Mouse (Mus musculus) forebrain, embryonic 10.5 days (tissue): ENCODE measurements around the gene Gm45140. TPM values are rescaled to one million over a fixed set of nuclear protein-coding genes. Genes with fewer than 3 reads are reported as not detected.

Experiments used
- DNase-seq: peaks from one replicate; pipeline ENCODE4 v3.0.0-alpha.2; 2017; ENCODE audit warnings: low spot score; ENCODE audit errors: extremely low spot score
- H3K27ac ChIP-seq: fragments of 300-500 bp; sonication (generic); 2 replicates; pipeline ENCODE4 v1.5.1; 2016; ENCODE audit warnings: mild to moderate bottlenecking
- H3K27me3 ChIP-seq: fragments of 300-500 bp; sonication (generic); 2 replicates; pipeline ENCODE4 v1.6.1; 2016; ENCODE audit warnings: mild to moderate bottlenecking; ENCODE audit not compliant: poor library complexity, severe bottlenecking
- H3K36me3 ChIP-seq: fragments of 300-500 bp; sonication (generic); replicated peaks from 2 replicates; pipeline ENCODE4 v1.6.1; 2016; ENCODE audit warnings: mild to moderate bottlenecking, moderate library complexity
- H3K4me1 ChIP-seq: fragments of 300-500 bp; sonication (generic); 2 replicates; pipeline ENCODE4 v1.6.1; 2016
- H3K4me3 ChIP-seq: fragments of 300-500 bp; sonication (generic); 2 replicates; pipeline ENCODE4 v1.5.1; 2016; ENCODE audit warnings: mild to moderate bottlenecking, moderate library complexity
- H3K9me3 ChIP-seq: fragments of 300-500 bp; sonication (generic); 2 replicates; pipeline ENCODE4 v1.6.1; 2016; ENCODE audit warnings: mild to moderate bottlenecking, moderate library complexity
- WGBS: fragments of 180-500 bp; shearing (Covaris S2); methylation state at CpG from one replicate; pipeline ENCODE4 v1.1.7; 2016; 5-methylcytosine and 5-hydroxymethylcytosine counted together
- polyA plus RNA-seq: library from polyadenylated mRNA; unstranded; fragments of >200 nt; fragmentation: Nextera tagmentation; extraction: Ambion mirVana; gene quantifications from 2 replicates; pipeline ENCODE4 v1.2.1, GENCODE M21; 2016

Gene Gm45140
- polyA plus RNA-seq, 1 experiment from 2014 or later = 2.1 TPM

GRCm38 (mm10) chr6:87791826-87792225 is 43.8 kb downstream of the Gm45140 start:
- peaks cover 16% of the 10 kb centered on the region for H3K4me1 ChIP-seq
- H3K27me3 ChIP-seq = no peaks in the 10 kb centered on the region
- H3K27ac ChIP-seq = no peak overlapping the region
- H3K4me3 ChIP-seq = no peak overlapping the region
- no peak for DNase-seq
- H3K36me3 ChIP-seq = peaks cover 13% of the 10 kb centered on the region
- no peaks in the 10 kb centered on the region for H3K9me3 ChIP-seq
- 94% methylated on average over 5 of the region's 5 CpGs for WGBS

- no peak for DNase-seq
- Histone ChIP-seq H3K9me3 (no peaks in the 10 kb centered on the region), H3K36me3 (peaks cover 13% of the 10 kb centered on the region), H3K27ac (0 out of 2 replicates have a peak overlapping the region, but pooled peaks have one; percentile 15), H3K4me1 (peaks cover 14% of the 10 kb centered on the region), H3K4me3 (no peak overlapping the region), H3K27me3 (no peaks in the 10 kb centered on the region)
- 75% methylated on average over 7 of the region's 7 CpGs for WGBS
Measured at GRCm38 (mm10) chr6:87790779-87791480, 44.7 kb downstream of the Gm45140 start.

- H3K4me3 ChIP-seq = no peak overlapping the region
- peak overlapping the region; percentile 66 for H3K27ac ChIP-seq
- 94% methylated on average over 6 of the region's 6 CpGs for WGBS
- H3K27me3 ChIP-seq = no peaks in the 10 kb centered on the region
- peaks cover 7% of the 10 kb centered on the region; the same call in 1 of the 2 replicates for H3K4me1 ChIP-seq
- H3K36me3 ChIP-seq = peaks cover 13% of the 10 kb centered on the region
- H3K9me3 ChIP-seq = no peaks in the 10 kb centered on the region
- no peak for DNase-seq
Measured at GRCm38 (mm10) chr6:87789791-87790190, 45.8 kb downstream of the Gm45140 start.

- Histone ChIP-seq H3K4me1 (peaks cover 7% of the 10 kb centered on the region; the same call in 1 of the 2 replicates), H3K36me3 (peaks cover 13% of the 10 kb centered on the region), H3K27ac (peak overlapping the region; percentile 66), H3K9me3 (no peaks in the 10 kb centered on the region), H3K27me3 (no peaks in the 10 kb centered on the region), H3K4me3 (no peak overlapping the region)
- 86% methylated on average over 5 of the region's 5 CpGs for WGBS
- no peak for DNase-seq
Measured at GRCm38 (mm10) chr6:87788896-87789587, 46.6 kb downstream of the Gm45140 start.

GRCm38 (mm10) chr6:87788266-87788895 is 47.2 kb downstream of the Gm45140 start:
- H3K4me3 ChIP-seq = no peak overlapping the region
- H3K9me3 ChIP-seq = no peaks in the 10 kb centered on the region
- DNase-seq = no peak
- peaks cover 13% of the 10 kb centered on the region for H3K36me3 ChIP-seq
- peaks cover 7% of the 10 kb centered on the region; the same call in 1 of the 2 replicates for H3K4me1 ChIP-seq
- no peak overlapping the region for H3K27ac ChIP-seq
- 92% methylated on average over 9 of the region's 9 CpGs for WGBS
- H3K27me3 ChIP-seq = no peaks in the 10 kb centered on the region

- Histone ChIP-seq H3K4me3 (no peak overlapping the region), H3K4me1 (peaks cover 7% of the 10 kb centered on the region; the same call in 1 of the 2 replicates), H3K9me3 (no peaks in the 10 kb centered on the region), H3K27me3 (no peaks in the 10 kb centered on the region), H3K36me3 (peaks cover 5% of the 10 kb centered on the region), H3K27ac (no peak overlapping the region)
- no peak for DNase-seq
- 88% methylated on average over 6 of the region's 6 CpGs for WGBS
Measured at GRCm38 (mm10) chr6:87787108-87787890, 48.3 kb downstream of the Gm45140 start.

- Histone ChIP-seq H3K27ac (no peak overlapping the region), H3K36me3 (no peaks in the 10 kb centered on the region), H3K4me1 (peaks cover 7% of the 10 kb centered on the region; the same call in 1 of the 2 replicates), H3K27me3 (no peaks in the 10 kb centered on the region), H3K9me3 (no peaks in the 10 kb centered on the region), H3K4me3 (no peak overlapping the region)
- DNase-seq = no peak
- 93% methylated on average over 5 of the region's 5 CpGs for WGBS
Measured at GRCm38 (mm10) chr6:87786621-87787020, 49.0 kb downstream of the Gm45140 start.

GRCm38 (mm10) chr6:87784033-87784432 is 51.6 kb downstream of the Gm45140 start:
- WGBS = 86% methylated on average over 8 of the region's 8 CpGs
- H3K36me3 ChIP-seq = no peaks in the 10 kb centered on the region

GRCm38 (mm10) chr6:87780546-87781301 is 54.9 kb downstream of the Gm45140 start:
- Histone ChIP-seq H3K36me3 (no peaks in the 10 kb centered on the region), H3K27me3 (no peaks in the 10 kb centered on the region), H3K4me3 (no peak overlapping the region), H3K4me1 (no peaks in the 10 kb centered on the region), H3K27ac (no peak overlapping the region), H3K9me3 (no peaks in the 10 kb centered on the region)
- 83% methylated on average over 10 of the region's 10 CpGs for WGBS
- no peak for DNase-seq

More at GRCm38 (mm10) chr6:87784033-87784432, 51.6 kb downstream of the Gm45140 start:
- Histone ChIP-seq H3K27ac (no peak overlapping the region), H3K4me1 (peaks cover 3% of the 10 kb centered on the region; the same call in 1 of the 2 replicates), H3K27me3 (no peaks in the 10 kb centered on the region), H3K4me3 (no peak overlapping the region), H3K9me3 (no peaks in the 10 kb centered on the region)
- DNase-seq = no peak

- Histone ChIP-seq H3K4me3 (no peak overlapping the region), H3K4me1 (no peaks in the 10 kb centered on the region), H3K27me3 (no peaks in the 10 kb centered on the region), H3K27ac (no peak overlapping the region), H3K36me3 (no peaks in the 10 kb centered on the region), H3K9me3 (peaks cover 4% of the 10 kb centered on the region; the same call in 1 of the 2 replicates)
- no peak for DNase-seq
- WGBS = 85% methylated on average over 11 of the region's 11 CpGs
Measured at GRCm38 (mm10) chr6:87779174-87780165, 56.1 kb downstream of the Gm45140 start.
